Mouse (Mus musculus) left cerebral cortex, adult 9 months (tissue): ENCODE data around the gene Mrpl33.

Source experiments
- DNase-seq, 2 experiments: peaks; one replicate each; pipeline ENCODE4 v3.0.0; 2022; ENCODE audit warnings: low spot score in 2 of 2

Mrpl33 gene

GRCm38 (mm10) chr5:31636636-31637253, 40.0 kb downstream of the Mrpl33 start:
- DNase-seq, result no peak

GRCm38 (mm10) chr5:31640542-31640941, 43.8 kb downstream of the Mrpl33 start:
- DNase-seq, result no peak

- no peak for DNase-seq
Measured at GRCm38 (mm10) chr5:31642300-31642699, 45.6 kb downstream of the Mrpl33 start.

GRCm38 (mm10) chr5:31644272-31644671, 47.5 kb downstream of the Mrpl33 start:
- DNase-seq, result no peak

- DNase-seq, result no peak
Measured at GRCm38 (mm10) chr5:31644847-31645246, 48.1 kb downstream of the Mrpl33 start.

GRCm38 (mm10) chr5:31645798-31646197, 49.1 kb downstream of the Mrpl33 start:
- DNase-seq, result no peak

- no peak for DNase-seq
Measured at GRCm38 (mm10) chr5:31646574-31646973, 49.8 kb downstream of the Mrpl33 start.

- DNase-seq, result no peak
Measured at GRCm38 (mm10) chr5:31647327-31647726, 50.6 kb downstream of the Mrpl33 start.

GRCm38 (mm10) chr5:31650518-31651288, 54.0 kb downstream of the Mrpl33 start:
- DNase-seq, result no peak

- no peak for DNase-seq
Measured at GRCm38 (mm10) chr5:31655688-31656190, 59.0 kb downstream of the Mrpl33 start.

- DNase-seq, result no peak
Measured at GRCm38 (mm10) chr5:31666176-31666575, 69.4 kb downstream of the Mrpl33 start.

- no peak for DNase-seq
Measured at GRCm38 (mm10) chr5:31668325-31668968, 71.7 kb downstream of the Mrpl33 start.

GRCm38 (mm10) chr5:31669984-31670383, 73.2 kb downstream of the Mrpl33 start:
- no peak for DNase-seq

GRCm38 (mm10) chr5:31671137-31671536, 74.4 kb downstream of the Mrpl33 start:
- no peak for DNase-seq

- DNase-seq, result no peak
Measured at GRCm38 (mm10) chr5:31673431-31673830, 76.7 kb downstream of the Mrpl33 start.

GRCm38 (mm10) chr5:31678000-31678399, 81.3 kb downstream of the Mrpl33 start:
- no peak for DNase-seq

- no peak for DNase-seq
Measured at GRCm38 (mm10) chr5:31680183-31680582, 83.4 kb downstream of the Mrpl33 start.

- DNase-seq, result no peak
Measured at GRCm38 (mm10) chr5:31682305-31682704, 85.6 kb downstream of the Mrpl33 start.

- no peak for DNase-seq
Measured at GRCm38 (mm10) chr5:31686040-31686439, 89.3 kb downstream of the Mrpl33 start.

- DNase-seq, result no peak
Measured at GRCm38 (mm10) chr5:31687972-31688371, 91.2 kb downstream of the Mrpl33 start.

- no peak for DNase-seq
Measured at GRCm38 (mm10) chr5:31693191-31693590, 96.5 kb downstream of the Mrpl33 start.

GRCm38 (mm10) chr5:31696971-31697643, 100.4 kb downstream of the Mrpl33 start, which contains the start of gene Rbks:
Gene Rbks (minus strand): TSS chr5:31697627.
- no peak for DNase-seq
